Mouse (Mus musculus): Measurements from ENCODE around the gene Stox2. TPM values are rescaled to one million over a fixed set of nuclear protein-coding genes. Genes with fewer than 3 reads are reported as not detected.

Gene Stox2
- polyA plus RNA-seq, 2 experiments from 2014 or later: not detected

- ATAC-seq: no peak
Observed at GRCm38 (mm10) chr8:47241421-47242078, 204.6 kb downstream of the Stox2 start.

- ATAC-seq: no peak
Observed at GRCm38 (mm10) chr8:47240871-47241270, 205.3 kb downstream of the Stox2 start.

DNA sequence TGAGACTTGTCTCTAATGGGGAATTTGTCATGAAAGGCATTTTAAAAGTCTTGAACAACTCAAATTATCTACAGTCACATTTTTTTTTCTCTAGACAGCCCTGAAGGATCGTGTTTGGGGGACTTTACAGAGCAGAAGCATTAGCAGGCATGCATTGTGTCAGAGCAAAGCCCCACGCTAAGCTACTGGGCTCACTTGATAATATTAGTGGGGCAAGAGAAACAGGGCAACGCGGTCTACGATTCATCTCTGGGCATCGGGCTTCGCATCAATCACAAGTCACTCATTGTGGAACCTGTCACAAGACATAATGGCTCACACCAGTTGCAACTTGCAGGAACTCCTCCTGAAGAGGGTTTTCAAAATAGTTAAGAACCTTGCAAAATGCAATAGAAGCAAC lies 205.9 kb downstream of the Stox2 start:
- no peak for ATAC-seq

DNA sequence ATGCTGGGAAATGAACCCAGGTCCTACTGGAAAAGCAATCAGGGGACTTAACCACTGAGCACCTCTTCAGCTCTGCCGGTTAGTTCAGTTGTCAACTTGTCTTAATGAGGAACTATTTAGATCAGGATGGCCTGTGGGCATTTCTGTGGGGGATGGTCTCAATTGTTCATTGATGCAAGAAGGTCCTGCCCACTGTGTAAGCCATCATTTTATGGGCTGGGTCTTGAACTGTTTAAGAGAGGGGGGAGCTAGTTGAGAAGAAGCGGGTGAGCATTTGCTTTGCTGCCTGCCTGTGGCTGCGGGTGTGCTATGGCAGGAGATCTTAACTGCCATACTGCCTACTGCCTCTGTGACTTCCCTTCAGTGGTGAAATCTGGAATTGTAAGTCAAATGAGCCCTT lies 214.1 kb downstream of the Stox2 start:
- ATAC-seq: no peak

DNA sequence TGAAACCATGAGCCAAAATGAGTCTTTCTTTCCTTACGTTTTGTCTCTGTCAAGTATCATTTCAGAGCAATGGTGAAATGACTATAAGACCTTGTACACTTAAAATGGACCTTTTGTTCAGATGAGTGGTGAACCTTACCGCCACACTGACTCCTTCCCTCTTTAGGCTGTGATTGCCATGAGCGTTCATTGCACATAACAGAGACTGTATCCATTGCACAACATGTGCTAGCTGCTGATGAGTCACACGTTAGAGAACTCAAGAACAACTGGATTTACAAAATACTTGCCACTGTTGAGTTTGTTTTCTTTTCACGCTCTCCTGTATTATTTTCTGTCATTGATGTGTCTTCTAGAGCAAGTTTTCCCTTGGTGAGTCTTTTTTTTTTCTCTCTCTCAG lies 216.1 kb downstream of the Stox2 start:
- no peak for ATAC-seq

DNA sequence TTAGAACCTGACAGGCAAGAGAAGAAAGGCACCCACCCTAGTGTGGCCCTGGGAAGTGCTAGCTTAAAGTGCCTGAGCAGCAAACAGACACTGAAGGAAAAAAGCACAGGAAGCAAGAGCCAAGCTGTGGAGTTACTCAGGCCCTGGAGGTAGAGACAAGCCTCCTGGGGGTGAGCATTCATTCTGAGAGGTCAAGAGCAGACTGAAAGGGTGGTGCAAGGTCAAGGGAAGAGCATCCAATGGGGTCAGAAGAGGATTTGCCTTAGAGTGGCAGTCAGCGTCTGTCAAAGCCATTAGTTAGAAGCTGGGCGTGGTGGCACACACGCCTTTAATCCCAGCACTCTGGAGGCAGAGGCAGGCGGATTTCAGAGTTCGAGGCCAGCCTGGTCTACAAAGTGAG lies 224.3 kb downstream of the Stox2 start:
- ATAC-seq: no peak

DNA sequence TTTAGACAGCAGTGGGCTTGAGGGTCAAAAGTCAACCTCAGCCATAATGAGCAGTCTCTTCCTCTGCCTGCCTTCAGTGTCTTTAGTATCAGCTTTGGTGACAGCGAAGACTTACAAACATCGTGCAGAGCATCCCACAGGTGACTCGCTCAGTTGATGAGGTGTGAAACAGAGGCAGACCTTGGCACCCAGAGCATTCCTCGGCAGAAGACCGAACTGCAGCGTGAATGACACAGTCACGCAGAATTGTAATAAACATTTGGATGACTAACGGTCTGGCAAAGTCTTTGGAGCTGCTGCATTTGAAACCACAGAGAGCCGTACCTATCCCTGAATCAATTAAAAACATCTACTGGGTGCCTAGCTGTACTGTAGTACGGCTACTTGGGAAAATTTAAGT lies 225.0 kb downstream of the Stox2 start:
- ATAC-seq: no peak

GRCm38 (mm10) chr8:47220390-47220789 lies 225.8 kb downstream of the Stox2 start:
- no peak for ATAC-seq

DNA sequence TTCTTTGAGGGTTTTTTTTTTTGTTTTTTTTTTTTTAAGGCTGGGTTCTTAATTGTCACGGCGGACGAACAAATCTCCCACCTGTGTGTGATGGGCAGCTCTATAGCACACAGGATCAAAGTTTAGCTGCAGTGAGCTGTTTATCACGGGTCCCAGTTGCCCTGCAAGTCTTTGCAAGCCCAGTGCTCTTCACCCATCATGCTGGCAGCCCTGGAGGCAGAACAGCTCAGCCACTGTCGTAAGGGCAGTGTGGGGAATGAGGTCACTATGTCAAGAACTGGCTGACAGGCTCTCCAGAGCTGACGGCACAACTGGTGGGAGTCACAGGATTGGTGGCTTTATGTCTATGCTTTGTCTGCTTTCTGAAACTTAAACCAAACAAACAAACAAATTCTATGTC lies 227.6 kb downstream of the Stox2 start:
- no peak for ATAC-seq

- ATAC-seq: no peak
Observed at GRCm38 (mm10) chr8:47218021-47218420, 228.1 kb downstream of the Stox2 start.

- no peak for ATAC-seq
Observed at GRCm38 (mm10) chr8:47212124-47212523, 234.0 kb downstream of the Stox2 start.

DNA sequence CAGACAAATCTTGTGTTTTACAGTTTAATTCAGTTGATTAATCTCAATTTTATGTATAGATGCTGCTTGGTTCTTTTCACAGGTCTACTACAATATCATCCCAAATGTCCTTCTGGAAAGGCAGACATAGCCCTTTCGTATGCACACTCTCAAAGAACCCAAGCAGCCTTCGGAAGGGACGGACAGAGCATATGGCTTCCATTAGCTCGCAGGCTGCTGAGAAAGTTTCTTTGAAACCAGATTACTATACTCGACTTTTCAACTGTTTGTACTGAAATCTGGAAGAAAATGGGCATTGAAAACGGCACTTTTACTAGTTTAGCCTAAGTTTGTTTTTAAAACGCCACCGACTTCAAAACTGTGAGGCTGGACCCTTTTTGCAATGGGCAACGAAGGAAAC lies 234.9 kb downstream of the Stox2 start:
- ATAC-seq: no peak

DNA sequence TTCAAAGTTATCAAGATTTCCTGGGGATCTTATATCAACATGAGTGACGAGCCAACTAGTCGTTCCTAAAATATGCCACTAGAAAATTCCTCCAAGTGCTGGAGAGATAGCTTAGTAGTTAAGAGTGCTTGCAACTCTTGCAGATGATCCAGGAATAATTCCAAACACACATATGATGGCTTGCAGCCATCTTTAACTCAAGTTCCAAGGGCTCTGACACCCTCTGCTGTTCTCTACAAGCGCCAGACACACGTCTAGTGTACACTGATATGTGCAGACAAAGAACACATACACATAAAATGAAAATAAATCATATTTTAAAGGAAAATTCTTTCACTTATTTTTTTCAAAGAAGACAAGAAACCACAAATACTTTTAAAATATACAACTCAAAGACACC lies 237.9 kb downstream of the Stox2 start:
- ATAC-seq: no peak

DNA sequence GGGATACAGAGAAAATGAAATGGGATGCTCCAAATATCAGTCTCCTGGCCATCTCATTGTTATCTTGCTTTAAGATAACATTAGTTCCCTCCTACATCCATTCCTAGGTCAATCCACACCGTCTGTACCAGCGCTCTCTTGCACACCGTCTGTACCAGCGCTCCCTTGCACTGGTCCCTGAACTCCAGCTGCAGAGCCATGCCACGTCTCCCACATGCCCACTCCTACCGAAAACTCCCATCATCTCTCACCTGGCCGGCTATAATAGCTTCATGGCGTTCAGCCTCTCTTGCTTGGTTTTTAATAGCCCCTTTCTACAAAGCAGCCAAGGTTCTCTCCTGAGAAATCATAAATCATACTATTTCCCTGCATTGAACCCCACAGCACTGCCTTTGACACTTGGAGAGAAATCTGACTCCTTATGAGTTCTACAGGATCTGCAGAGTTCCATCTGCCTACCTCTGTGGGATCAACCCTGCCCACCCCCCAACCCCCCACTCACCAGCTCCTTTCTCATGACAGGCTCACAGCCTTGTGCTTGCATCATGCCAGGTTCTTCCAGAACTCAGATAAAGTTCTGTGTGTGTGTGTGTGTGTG lies 239.4 kb downstream of the Stox2 start:
- no peak for ATAC-seq

- no peak for ATAC-seq
Observed at GRCm38 (mm10) chr8:47205472-47205871, 240.7 kb downstream of the Stox2 start.

DNA sequence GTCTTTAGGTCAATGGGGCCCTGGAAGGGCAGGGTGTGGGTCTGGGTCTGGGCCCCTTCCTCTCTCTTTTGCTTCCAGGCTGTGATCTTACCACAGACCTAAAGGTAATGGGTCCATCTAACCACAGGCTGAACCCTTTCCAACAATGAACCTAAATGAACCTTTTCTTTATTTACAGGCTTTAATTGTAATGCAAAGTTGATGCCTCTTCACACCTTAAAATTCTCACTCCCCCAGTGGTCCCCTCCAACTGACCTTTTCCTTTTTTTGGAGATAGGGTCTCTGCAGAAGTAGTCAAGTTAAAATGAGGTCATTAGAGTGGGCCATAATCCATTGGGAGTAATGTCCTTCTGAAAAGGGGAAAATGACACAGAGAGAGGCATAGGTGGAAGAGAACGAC lies 249.8 kb downstream of the Stox2 start:
- ATAC-seq: no peak

DNA sequence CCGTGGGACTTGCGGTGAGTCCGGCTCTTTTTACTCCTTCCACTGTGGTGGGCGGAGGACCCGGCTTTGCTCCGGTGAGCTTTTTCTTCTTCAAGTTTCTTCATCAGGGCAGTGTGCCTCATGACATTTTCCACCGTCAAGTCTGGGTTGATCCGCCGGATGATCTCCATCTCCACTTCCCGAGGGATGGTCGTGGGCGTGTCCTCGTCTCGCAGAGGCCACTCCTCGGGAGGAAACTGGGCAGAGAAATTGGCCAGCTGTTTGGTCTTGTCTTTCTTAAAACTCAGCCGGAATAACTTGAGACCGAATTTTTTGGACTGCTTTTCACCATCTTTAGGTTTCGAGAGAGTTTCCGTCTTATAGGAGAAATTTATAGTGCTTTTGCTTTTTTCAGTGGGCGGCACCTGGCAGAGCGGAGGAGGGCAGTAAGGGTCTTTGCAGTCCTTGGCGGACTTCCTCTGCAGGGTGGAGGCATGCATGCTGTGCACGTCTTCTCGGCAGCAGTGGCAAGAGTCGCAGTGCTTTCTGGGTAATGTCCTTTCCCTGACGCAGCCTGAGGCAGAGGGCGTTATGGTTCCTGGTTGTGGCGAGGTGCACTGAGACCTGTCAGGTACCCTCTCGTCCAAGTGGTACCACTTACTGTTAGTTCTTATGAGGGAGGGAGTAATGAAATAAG lies 252.7 kb downstream of the Stox2 start:
- no peak for ATAC-seq

DNA sequence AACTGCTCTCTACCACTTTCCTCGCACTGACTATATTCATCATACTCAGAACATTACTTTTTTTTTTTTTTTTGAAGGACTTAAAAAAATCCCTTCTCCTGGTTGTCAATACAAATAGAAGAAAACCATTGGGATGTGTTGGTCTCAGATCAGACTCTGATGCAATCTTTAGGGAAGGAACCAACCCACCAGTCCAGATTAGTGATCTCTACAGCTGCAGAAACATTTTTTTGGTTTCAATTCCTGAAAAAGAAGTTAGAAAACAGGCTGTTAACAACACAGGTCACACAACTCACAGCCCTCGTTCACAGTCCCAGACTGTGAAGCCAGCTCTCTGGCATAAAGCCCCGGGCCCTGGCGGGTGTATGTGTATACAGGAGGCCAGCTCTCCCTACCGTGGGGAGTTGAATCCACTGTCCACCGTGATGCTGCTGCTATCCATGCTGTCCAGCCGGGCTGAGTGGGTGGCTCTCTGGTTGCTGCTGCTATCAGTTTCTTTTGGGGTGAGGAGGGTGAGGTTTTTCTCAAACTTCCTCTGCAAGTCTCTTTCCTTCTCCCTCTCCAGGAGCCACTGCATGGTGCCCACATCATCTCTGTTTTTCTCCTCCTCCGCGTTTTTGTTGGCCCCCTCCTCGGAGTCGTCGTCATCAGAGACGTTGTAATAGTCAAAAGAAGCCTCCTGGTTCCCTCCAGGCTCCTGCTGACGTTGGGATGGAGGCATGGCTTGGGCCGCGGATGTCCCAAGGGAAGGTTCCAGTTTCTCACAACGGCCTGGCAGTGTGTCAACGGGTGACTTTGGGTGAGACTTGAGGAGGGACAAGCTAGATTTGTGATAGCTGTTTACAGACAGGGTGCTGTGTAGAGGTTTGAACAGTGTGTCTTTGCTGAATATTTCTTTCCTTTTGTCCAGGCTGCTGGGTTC lies 254.5 kb downstream of the Stox2 start:
- ATAC-seq: no peak

GRCm38 (mm10) chr8:47185396-47185795 lies 260.8 kb downstream of the Stox2 start:
- no peak for ATAC-seq

- no peak for ATAC-seq
Observed at GRCm38 (mm10) chr8:47182771-47183558, 263.2 kb downstream of the Stox2 start.

- ATAC-seq: no peak
Observed at GRCm38 (mm10) chr8:47182292-47182691, 263.9 kb downstream of the Stox2 start.

GRCm38 (mm10) chr8:47181032-47181698 lies 265.0 kb downstream of the Stox2 start:
- ATAC-seq: no peak

All from activated CD4-positive, CD25-positive, alpha-beta regulatory T cell, adult 4 months (primary cell).